Mouse (Mus musculus) neural tube, embryonic 14.5 days (tissue): ENCODE data around the gene Nat8. TPM values are rescaled to one million over a fixed set of nuclear protein-coding genes. Genes with fewer than 3 reads are reported as not detected.
"Not testable (repeated sequence)": the region's sequence is repeated elsewhere in the genome, so short reads cannot be mapped to it uniquely, and the experiment has no call there.

ENCODE experiments used
- ATAC-seq: fragments of 200-750 bp; cut with Nextera tagmentation; 2 replicates; pipeline ENCODE4 v1.8.0; 2017; ENCODE audit warnings: low read depth, mild to moderate bottlenecking, moderate TSS enrichment, moderate library complexity
- H3K27ac ChIP-seq: fragments of 300-500 bp; sonication (generic); 2 replicates; pipeline ENCODE4 v1.5.1; 2014; ENCODE audit warnings: low read depth, mild to moderate bottlenecking, control low read depth, low read length, moderate library complexity, mixed read lengths
- H3K27me3 ChIP-seq: fragments of 300-500 bp; sonication (generic); 2 replicates; pipeline ENCODE4 v1.6.1; 2014; ENCODE audit warnings: low read length; ENCODE audit not compliant: control insufficient read depth, insufficient read depth
- H3K36me3 ChIP-seq: fragments of 300-500 bp; sonication (generic); 2 replicates; pipeline ENCODE4 v1.6.1; 2014; ENCODE audit warnings: low read length, mixed read lengths; ENCODE audit not compliant: control insufficient read depth, insufficient read depth
- H3K4me1 ChIP-seq: fragments of 300-500 bp; sonication (generic); 2 replicates; pipeline ENCODE4 v1.6.1; 2014; ENCODE audit warnings: low read length; ENCODE audit not compliant: control insufficient read depth, insufficient read depth
- H3K4me2 ChIP-seq: fragments of 300-500 bp; sonication (generic); 2 replicates; pipeline ENCODE4 v1.6.1; 2014; ENCODE audit warnings: mild to moderate bottlenecking, low read depth, low read length, control low read depth
- H3K4me3 ChIP-seq: fragments of 300-500 bp; sonication (generic); 2 replicates; pipeline ENCODE4 v1.5.1; 2014; ENCODE audit warnings: low read depth, low read length, control low read depth, mixed read lengths
- H3K9ac ChIP-seq: fragments of 300-500 bp; sonication (generic); replicated peaks from 2 replicates; pipeline ENCODE4 v1.6.1; 2014; ENCODE audit warnings: low read depth, mild to moderate bottlenecking, control low read depth, low read length, mixed read lengths
- H3K9me3 ChIP-seq: fragments of 300-500 bp; sonication (generic); 2 replicates; pipeline ENCODE4 v1.6.1; 2016; ENCODE audit warnings: low read length; ENCODE audit not compliant: control insufficient read depth
- WGBS: fragments of 180-500 bp; shearing (Covaris S2); extraction: QIAGEN DNeasy Blood & Tissue Kit; methylation state at CpG from one replicate; pipeline ENCODE4 v1.1.7; 2014; 5-methylcytosine and 5-hydroxymethylcytosine counted together
- polyA plus RNA-seq: library from polyadenylated mRNA; unstranded; fragments of >200 nt; fragmentation: Nextera tagmentation; extraction: Ambion mirVana; gene quantifications from 2 replicates; pipeline ENCODE4 v1.2.1, GENCODE M21; 2014

Nat8 gene
- polyA plus RNA-seq, 1 experiment from 2014 or later: not detected

DNA sequence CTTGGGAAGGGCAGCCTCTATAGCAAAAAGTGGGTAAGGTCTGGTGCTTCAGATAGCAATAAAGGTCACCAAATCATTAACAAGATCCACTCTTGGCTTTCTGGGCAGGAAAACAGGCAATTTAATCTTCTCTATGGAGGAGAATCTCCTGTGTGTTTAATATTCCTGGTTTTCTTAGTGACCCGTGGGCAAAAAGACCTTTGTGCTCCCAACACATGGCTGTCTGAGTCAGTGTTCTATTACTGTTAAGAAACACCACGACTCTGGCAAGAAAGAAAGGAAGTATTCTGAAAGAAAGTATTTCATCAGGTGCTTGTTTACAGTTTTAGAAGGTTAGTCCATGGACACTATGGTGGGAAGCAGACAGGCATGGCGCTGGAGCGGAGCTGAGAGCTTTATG lies 9.6 kb downstream of the Nat8 start:
- Histone ChIP-seq H3K36me3 (no peaks in the 10 kb centered on the region), H3K4me2 (no peak overlapping the region), H3K27ac (no peak overlapping the region), H3K9me3 (no peaks in the 10 kb centered on the region), H3K9ac (no peak overlapping the region), H3K27me3 (no peaks in the 10 kb centered on the region), H3K4me1 (no peaks in the 10 kb centered on the region), H3K4me3 (no peak overlapping the region)
- 82% methylated on average over 4 of the region's 4 CpGs for WGBS
- ATAC-seq: no peak

DNA sequence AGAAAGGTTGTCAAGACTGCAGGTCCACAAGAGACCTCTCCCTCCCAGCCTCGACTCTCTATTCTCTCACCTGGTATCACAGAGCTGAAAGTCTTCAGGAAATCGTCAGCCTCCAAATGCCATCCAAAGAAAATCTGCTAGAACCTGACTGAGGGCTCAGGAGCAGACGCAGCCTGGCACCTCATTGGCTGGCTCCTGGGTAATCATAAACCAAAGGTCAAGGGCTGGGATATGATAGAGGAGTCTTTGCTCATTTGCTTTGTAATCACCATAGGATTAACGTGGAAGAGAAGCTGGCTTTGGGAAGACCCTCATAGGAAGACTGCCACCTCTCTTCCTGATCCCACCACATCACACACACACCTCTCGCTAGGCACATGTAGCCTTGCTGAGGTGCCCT lies 11.0 kb downstream of the Nat8 start, which contains the start of the genes Nat8f6 and Nat8f5:
Gene Nat8f6 (minus strand): TSS at position 118 of the 400 bp plus-strand sequence.
Gene Nat8f5 (minus strand): TSS at position 136 of the 400 bp plus-strand sequence.
- Histone ChIP-seq H3K9ac (no peak within 1 kb of the TSS), H3K4me1 (no peaks in the 10 kb centered on the region), H3K36me3 (no peaks in the 10 kb centered on the region), H3K4me2 (no peak within 1 kb of the TSS), H3K27ac (no peak within 1 kb of the TSS), H3K9me3 (no peaks in the 10 kb centered on the region), H3K4me3 (no peak within 1 kb of the TSS), H3K27me3 (no peaks in the 10 kb centered on the region)
- ATAC-seq: no peak
- WGBS: 93% methylated on average over 5 of the region's 5 CpGs

DNA sequence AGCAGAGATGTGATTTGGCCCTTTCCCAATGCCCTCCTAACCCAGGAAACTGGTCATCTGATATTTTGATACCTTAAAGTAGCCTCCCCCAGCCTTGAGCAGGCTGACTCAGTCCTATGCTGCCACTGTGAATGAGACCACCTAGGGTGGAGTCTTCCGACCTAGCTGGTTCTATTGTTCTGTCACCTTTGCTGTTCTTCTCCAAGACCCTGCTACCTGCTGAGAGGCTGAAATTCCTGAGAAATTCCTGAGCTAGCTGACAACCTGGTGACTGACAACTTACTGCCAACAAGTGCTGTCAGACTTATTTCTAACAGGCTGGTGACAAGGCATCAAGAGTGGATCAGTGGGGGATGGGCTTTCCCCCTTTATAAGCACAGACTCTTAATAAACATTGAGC lies 13.5 kb downstream of the Nat8 start:
- WGBS: 36% methylated on average over 1 of the region's 1 CpGs
- no peak for ATAC-seq
- Histone ChIP-seq H3K9me3 (no peaks in the 10 kb centered on the region), H3K36me3 (no peaks in the 10 kb centered on the region), H3K27me3 (no peaks in the 10 kb centered on the region), H3K4me2 (no peak overlapping the region), H3K4me3 (no peak overlapping the region), H3K27ac (no peak overlapping the region), H3K4me1 (no peaks in the 10 kb centered on the region), H3K9ac (no peak overlapping the region)

DNA sequence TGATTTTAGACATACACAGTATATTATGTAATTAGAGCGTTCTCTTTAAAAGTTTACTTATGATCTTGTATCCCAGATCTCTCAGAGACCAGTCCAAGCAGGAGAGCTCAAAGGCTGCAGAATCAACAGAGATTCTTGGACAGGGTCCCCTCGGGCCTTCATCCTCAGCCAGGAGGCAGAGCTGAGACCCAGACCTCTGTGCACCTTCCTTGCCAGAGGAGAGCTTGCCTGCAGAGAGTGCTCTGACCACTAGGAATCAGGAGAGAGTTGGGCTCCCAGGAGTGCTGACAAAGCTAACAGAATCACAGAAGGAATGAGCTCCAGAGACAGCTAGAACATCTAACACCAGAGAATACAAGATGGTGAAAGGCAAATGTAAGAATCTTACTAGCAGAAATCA lies 18.5 kb downstream of the Nat8 start:
- H3K9me3 ChIP-seq: no peaks in the 10 kb centered on the region
- ATAC-seq: no peak
- no peaks in the 10 kb centered on the region for H3K4me1 ChIP-seq
- 87% methylated on average over 2 of the region's 2 CpGs for WGBS
- no peaks in the 10 kb centered on the region for H3K36me3 ChIP-seq
- no peak overlapping the region for H3K27ac ChIP-seq
- no peak overlapping the region for H3K9ac ChIP-seq
- H3K27me3 ChIP-seq: no peaks in the 10 kb centered on the region
- no peak overlapping the region for H3K4me3 ChIP-seq
- no peak overlapping the region for H3K4me2 ChIP-seq

DNA sequence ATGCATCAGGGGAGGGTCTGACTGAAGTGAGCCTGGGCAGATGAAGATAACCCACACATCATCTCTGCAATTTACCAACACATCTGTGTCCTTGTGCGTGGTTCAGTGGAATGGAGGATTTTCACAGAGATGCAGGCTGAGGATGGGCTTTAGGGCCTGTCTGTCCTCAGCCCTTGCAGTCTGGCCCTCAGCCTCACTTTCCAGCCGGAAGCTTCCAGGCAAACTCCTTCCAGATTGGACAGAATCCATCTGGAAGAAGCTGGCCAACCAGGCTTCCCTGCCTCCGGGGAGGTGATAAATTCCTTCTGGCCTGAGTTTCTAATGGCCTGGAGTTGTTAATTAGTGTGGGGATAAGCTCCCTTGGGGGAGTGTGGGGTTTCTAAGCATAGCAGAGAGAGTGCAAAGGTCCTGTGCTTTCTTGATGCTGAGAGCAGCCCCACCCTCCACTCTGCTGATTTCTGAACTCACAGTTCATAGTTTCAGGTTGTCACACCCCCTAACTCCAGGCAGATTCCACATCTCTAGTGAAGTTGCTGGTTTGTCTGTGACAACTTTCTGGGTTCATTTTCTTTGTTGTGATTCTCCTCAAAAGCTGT lies 20.8 kb downstream of the Nat8 start:
- ATAC-seq, H3K9me3 ChIP-seq, H3K4me3 ChIP-seq, H3K36me3 ChIP-seq, H3K4me2 ChIP-seq, H3K9ac ChIP-seq, H3K27ac ChIP-seq, H3K4me1 ChIP-seq, H3K27me3 ChIP-seq: not testable (repeated sequence)
- WGBS: 69% methylated on average over 2 of the region's 3 CpGs

DNA sequence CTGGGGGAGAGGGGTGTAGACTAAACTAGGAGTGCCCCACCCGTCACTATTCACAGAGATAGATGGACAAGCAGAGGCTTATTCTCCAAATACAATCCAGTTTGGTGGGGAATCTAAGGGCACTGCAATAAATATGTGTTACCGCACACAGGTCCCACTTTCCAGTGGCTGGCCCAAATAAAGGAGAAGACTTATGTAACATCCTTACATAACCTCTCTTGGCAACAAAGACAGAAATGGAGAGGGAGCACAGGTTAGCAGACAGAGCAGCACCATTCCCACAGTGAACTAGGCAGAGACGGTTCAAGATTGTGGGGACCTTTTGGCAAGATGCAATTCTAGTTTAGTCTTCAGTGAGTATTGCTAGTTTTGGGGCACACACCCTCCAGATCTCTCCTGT lies 21.4 kb downstream of the Nat8 start:
- ATAC-seq, H3K27me3 ChIP-seq, H3K4me3 ChIP-seq, H3K36me3 ChIP-seq, H3K9ac ChIP-seq, H3K4me2 ChIP-seq, H3K27ac ChIP-seq, H3K4me1 ChIP-seq, H3K9me3 ChIP-seq: not testable (repeated sequence)
- WGBS: 92% methylated on average over 2 of the region's 3 CpGs

DNA sequence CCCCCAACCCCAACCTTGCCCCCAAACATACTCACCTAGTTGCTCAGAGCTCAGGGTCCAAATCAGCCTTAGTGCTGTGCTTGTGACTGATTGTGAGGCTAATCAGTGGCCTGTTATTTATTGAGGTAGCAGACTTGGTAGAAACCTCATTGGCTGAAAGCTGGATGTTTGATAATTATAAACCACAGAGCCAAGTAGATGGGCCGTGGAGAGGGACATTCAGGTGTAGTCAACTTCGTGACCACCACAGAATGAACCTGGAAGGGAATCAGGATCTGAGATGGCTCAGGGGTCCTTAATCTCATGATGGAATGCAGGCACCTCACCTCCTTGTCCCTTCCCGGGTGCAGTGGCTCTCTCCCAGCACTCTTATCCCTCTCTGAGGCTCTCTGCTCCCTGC lies 22.1 kb downstream of the Nat8 start:
- H3K36me3 ChIP-seq, H3K4me2 ChIP-seq, H3K4me3 ChIP-seq, H3K9ac ChIP-seq, H3K27me3 ChIP-seq, H3K9me3 ChIP-seq, H3K4me1 ChIP-seq, H3K27ac ChIP-seq, ATAC-seq: not testable (repeated sequence)
- WGBS: 88% methylated on average over 2 of the region's 3 CpGs

DNA sequence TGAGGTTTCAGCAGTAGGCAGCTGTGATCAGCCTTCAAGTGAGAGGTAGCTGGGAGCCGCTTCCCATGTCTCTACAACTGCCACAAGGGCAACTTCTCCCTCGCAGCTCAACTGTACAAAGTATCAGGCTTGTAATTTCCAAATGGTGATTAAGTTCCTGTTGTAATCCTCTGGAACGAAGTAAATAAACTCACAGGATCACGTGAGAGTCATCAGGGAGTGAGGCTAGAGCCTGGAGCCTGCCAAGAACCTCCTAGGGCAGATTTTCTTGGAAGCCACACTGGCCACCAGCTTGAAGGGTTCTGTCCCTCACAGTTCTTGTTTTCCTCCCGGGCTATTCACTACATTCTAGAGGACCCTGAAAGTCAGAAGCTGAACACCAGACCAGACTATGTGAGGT lies 28.7 kb downstream of the Nat8 start:
- H3K4me2 ChIP-seq, H3K4me1 ChIP-seq, H3K36me3 ChIP-seq, H3K4me3 ChIP-seq, ATAC-seq, H3K27me3 ChIP-seq, H3K9me3 ChIP-seq, H3K27ac ChIP-seq, H3K9ac ChIP-seq: not testable (repeated sequence)
- 74% methylated on average over 5 of the region's 5 CpGs for WGBS
